Mouse (Mus musculus) kidney, postnatal 0 days (tissue): ENCODE measurements around the gene Nuak2. TPM values are rescaled to one million over a fixed set of nuclear protein-coding genes. Genes with fewer than 3 reads are reported as not detected.
"Not testable (repeated sequence)": the region's sequence is repeated elsewhere in the genome, so short reads cannot be mapped to it uniquely, and the experiment has no call there.

ENCODE experiments used
- ATAC-seq: fragments of 200-750 bp; cut with Nextera tagmentation; replicated peaks from 2 replicates; pipeline ENCODE4 v1.8.0; 2017; ENCODE audit warnings: low read depth, moderate number of reproducible peaks, moderate TSS enrichment, moderate library complexity; ENCODE audit not compliant: low FRiP score
- DNase-seq: peaks from one replicate; pipeline ENCODE4 v3.0.0-alpha.2; 2016; ENCODE audit warnings: low spot score
- H3K27ac ChIP-seq: fragments of 300-500 bp; sonication (generic); 2 replicates; pipeline ENCODE4 v1.5.1; 2014; ENCODE audit warnings: mild to moderate bottlenecking
- H3K27me3 ChIP-seq: fragments of 300-500 bp; sonication (generic); 2 replicates; pipeline ENCODE4 v1.6.1; 2014; ENCODE audit warnings: low read length, mixed read lengths; ENCODE audit not compliant: insufficient read depth
- H3K36me3 ChIP-seq: fragments of 300-500 bp; sonication (generic); 2 replicates; pipeline ENCODE4 v1.6.1; 2014; ENCODE audit warnings: low read length, mixed read lengths; ENCODE audit not compliant: insufficient read depth
- H3K4me1 ChIP-seq: fragments of 300-500 bp; sonication (generic); replicated peaks from 2 replicates; pipeline ENCODE4 v1.6.1; 2014; ENCODE audit warnings: antibody characterized with exemption, low read length, mixed read lengths; ENCODE audit not compliant: insufficient read depth
- H3K4me2 ChIP-seq: fragments of 300-500 bp; sonication (generic); 2 replicates; pipeline ENCODE4 v1.6.1; 2014; ENCODE audit warnings: mild to moderate bottlenecking, low read length, moderate library complexity, mixed read lengths
- H3K4me3 ChIP-seq: fragments of 300-500 bp; sonication (generic); replicated peaks from 2 replicates; pipeline ENCODE4 v1.5.1; 2014; ENCODE audit warnings: low read depth, low read length
- H3K9ac ChIP-seq: fragments of 300-500 bp; sonication (generic); 2 replicates; pipeline ENCODE4 v1.6.1; 2014; ENCODE audit warnings: low read depth, low read length
- H3K9me3 ChIP-seq: fragments of 300-500 bp; sonication (generic); replicated peaks from 2 replicates; pipeline ENCODE4 v1.6.1; 2016; ENCODE audit warnings: low read length, inconsistent platforms, mixed read lengths
- CTCF ChIP-seq: IDR thresholded peaks from 2 replicates; pipeline ENCODE4 v1.5.1; 2016; ENCODE audit warnings: antibody characterized with exemption, low read depth, mild to moderate bottlenecking, moderate library complexity
- WGBS: fragments of 180-500 bp; shearing (Covaris S2); extraction: QIAGEN DNeasy Blood & Tissue Kit; methylation state at CpG from one replicate; pipeline ENCODE4 v1.1.7; 2014; 5-methylcytosine and 5-hydroxymethylcytosine counted together
- polyA plus RNA-seq: library from polyadenylated mRNA; unstranded; fragments of >200 nt; fragmentation: Nextera tagmentation; extraction: Ambion mirVana; gene quantifications from 2 replicates; pipeline ENCODE4 v1.2.1, GENCODE M21; 2015

Gene Nuak2
- polyA plus RNA-seq, 1 experiment from 2014 or later, result 8.7 TPM

- H3K4me3 ChIP-seq, result no peak overlapping the region
- TF ChIP-seq CTCF, result no peak
- H3K36me3 ChIP-seq, result no peaks in the 10 kb centered on the region
- H3K4me2 ChIP-seq, result no peak overlapping the region
- no peaks in the 10 kb centered on the region for H3K9me3 ChIP-seq
- DNase-seq (no peak), ATAC-seq (no peak)
- no peak overlapping the region for H3K9ac ChIP-seq
- H3K27ac ChIP-seq, result no peak overlapping the region
- H3K4me1 ChIP-seq, result 0 out of 2 replicates have a peak, but pooled peaks cover 5% of the 10 kb centered on the region
- 58% methylated on average over 6 of the region's 6 CpGs for WGBS
- H3K27me3 ChIP-seq, result no peaks in the 10 kb centered on the region
Observed at GRCm38 (mm10) chr1:132277124-132277523, 38.8 kb upstream of the Nuak2 start.

- DNase-seq, H3K4me2 ChIP-seq, H3K9me3 ChIP-seq, H3K36me3 ChIP-seq, ATAC-seq, H3K4me1 ChIP-seq, H3K4me3 ChIP-seq, H3K27ac ChIP-seq, H3K9ac ChIP-seq, H3K27me3 ChIP-seq: not testable (repeated sequence)
- 59% methylated on average over 6 of the region's 6 CpGs for WGBS
Observed at GRCm38 (mm10) chr1:132280636-132281035, 35.3 kb upstream of the Nuak2 start.

- Histone ChIP-seq H3K4me3 (no peak overlapping the region), H3K27me3 (no peaks in the 10 kb centered on the region), H3K27ac (no peak overlapping the region), H3K4me2 (no peak overlapping the region), H3K4me1 (0 out of 2 replicates have a peak, but pooled peaks cover 5% of the 10 kb centered on the region), H3K9ac (no peak overlapping the region), H3K36me3 (no peaks in the 10 kb centered on the region), H3K9me3 (no peaks in the 10 kb centered on the region)
- DNase-seq (peak; percentile 42), ATAC-seq (no peak)
- TF ChIP-seq CTCF, result no peak
- whole genome bisulfite sequencing, result 16% methylated on average over 8 of the region's 8 CpGs
Observed at GRCm38 (mm10) chr1:132281523-132282176, 34.3 kb upstream of the Nuak2 start.

- 86% methylated on average over 2 of the region's 2 CpGs for WGBS
- H3K27me3 ChIP-seq, result no peaks in the 10 kb centered on the region
- H3K27ac ChIP-seq, result no peak overlapping the region
- H3K9me3 ChIP-seq, result no peaks in the 10 kb centered on the region
- H3K4me3 ChIP-seq, result no peak overlapping the region
- ATAC-seq (no peak), DNase-seq (no peak)
- H3K36me3 ChIP-seq, result no peaks in the 10 kb centered on the region
- no peak for TF ChIP-seq CTCF
- no peak overlapping the region for H3K9ac ChIP-seq
- no peak overlapping the region for H3K4me2 ChIP-seq
- H3K4me1 ChIP-seq, result 0 out of 2 replicates have a peak, but pooled peaks cover 5% of the 10 kb centered on the region
Observed at GRCm38 (mm10) chr1:132282177-132282536, 33.8 kb upstream of the Nuak2 start.

- Histone ChIP-seq H3K9me3 (no peaks in the 10 kb centered on the region), H3K27ac (no peak overlapping the region), H3K36me3 (no peaks in the 10 kb centered on the region), H3K27me3 (no peaks in the 10 kb centered on the region), H3K4me3 (no peak overlapping the region), H3K4me2 (no peak overlapping the region), H3K9ac (no peak overlapping the region), H3K4me1 (0 out of 2 replicates have a peak, but pooled peaks cover 8% of the 10 kb centered on the region)
- TF ChIP-seq CTCF, result no peak
- ATAC-seq (no peak), DNase-seq (no peak)
- WGBS, result 80% methylated on average over 13 of the region's 13 CpGs
Observed at GRCm38 (mm10) chr1:132283018-132283417, 32.9 kb upstream of the Nuak2 start.

- DNase-seq, result no peak
- H3K36me3 ChIP-seq, result no peaks in the 10 kb centered on the region
- no peak for ATAC-seq
- H3K4me1 ChIP-seq, result peaks cover 10% of the 10 kb centered on the region
- no peaks in the 10 kb centered on the region for H3K27me3 ChIP-seq
- TF ChIP-seq CTCF, result no peak
- H3K9ac ChIP-seq, result no peak overlapping the region
- H3K27ac ChIP-seq, result no peak overlapping the region
- 69% methylated on average over 1 of the region's 1 CpGs for WGBS
- H3K9me3 ChIP-seq, result no peaks in the 10 kb centered on the region
- H3K4me3 ChIP-seq, result no peak overlapping the region
- no peak overlapping the region for H3K4me2 ChIP-seq
Observed at GRCm38 (mm10) chr1:132286735-132287134, 29.2 kb upstream of the Nuak2 start.

GRCm38 (mm10) chr1:132287445-132287844 lies 28.5 kb upstream of the Nuak2 start:
- no peak overlapping the region for H3K4me3 ChIP-seq
- H3K4me2 ChIP-seq, result no peak overlapping the region
- no peak for DNase-seq
- H3K9me3 ChIP-seq, result no peaks in the 10 kb centered on the region
- peaks cover 17% of the 10 kb centered on the region for H3K4me1 ChIP-seq
- no peak overlapping the region for H3K9ac ChIP-seq
- H3K27ac ChIP-seq, result no peak overlapping the region
- no peaks in the 10 kb centered on the region for H3K27me3 ChIP-seq
- no peak for ATAC-seq
- 62% methylated on average over 2 of the region's 2 CpGs for WGBS
- no peak for TF ChIP-seq CTCF
- H3K36me3 ChIP-seq, result no peaks in the 10 kb centered on the region
